Mouse (Mus musculus): ENCODE data around the gene Tex261. TPM values are rescaled to one million over a fixed set of nuclear protein-coding genes. Genes with fewer than 3 reads are reported as not detected.

Tex261 gene
- polyA plus RNA-seq (2014; fragmentation: Illumina TruSeq; extraction: RNeasy Lipid Tissue Mini Kit (QIAGEN cat#74804); ENCODE audit: insufficient read depth, low read depth, low replicate concordance) = 42.8 TPM

DNA sequence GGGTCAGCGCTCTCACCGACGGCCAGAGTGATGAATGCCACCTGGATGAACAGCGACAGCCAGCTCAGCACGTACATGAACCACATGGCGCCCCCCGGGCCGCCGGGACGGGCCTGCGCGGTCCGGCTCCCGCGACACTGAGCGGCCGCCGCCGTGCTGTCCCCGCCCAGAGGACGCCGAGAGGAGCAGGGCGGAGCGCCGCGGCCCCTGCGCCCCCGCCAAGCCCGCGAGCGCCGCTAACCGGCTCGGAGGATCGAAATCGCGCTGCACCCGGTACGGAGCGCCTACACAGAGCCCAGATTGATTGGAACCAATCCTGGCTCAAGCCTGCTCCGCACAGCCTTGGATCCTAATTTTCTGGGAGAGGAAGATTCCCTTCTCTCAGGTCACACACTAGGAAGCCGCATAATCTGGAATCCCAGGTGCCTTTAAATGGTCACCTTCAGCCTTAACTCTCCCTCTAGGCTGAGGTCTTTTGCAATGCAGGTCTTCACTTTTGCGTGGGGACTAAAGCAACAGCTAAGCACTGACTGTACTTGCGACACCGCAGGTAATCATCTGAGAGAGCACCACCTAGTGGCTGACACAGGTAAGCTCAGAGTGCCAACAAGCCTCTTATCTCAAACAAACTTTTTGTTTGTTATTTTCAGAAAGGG, at the start of gene Tex261:
Gene Tex261, minus strand, starts transcription at position 176 of the 656 bp plus-strand sequence.

GRCm38 (mm10) chr6:83794760-83795296, 19.2 kb upstream of the Tex261 start, which contains the start of gene Nagk:
Gene Nagk (plus strand): TSS chr6:83794982.

GRCm38 (mm10) chr6:83762344-83762743, 13.3 kb downstream of the Tex261 start, which contains the start of gene Ankrd53:
Gene Ankrd53 (plus strand): TSS chr6:83762644.

DNA sequence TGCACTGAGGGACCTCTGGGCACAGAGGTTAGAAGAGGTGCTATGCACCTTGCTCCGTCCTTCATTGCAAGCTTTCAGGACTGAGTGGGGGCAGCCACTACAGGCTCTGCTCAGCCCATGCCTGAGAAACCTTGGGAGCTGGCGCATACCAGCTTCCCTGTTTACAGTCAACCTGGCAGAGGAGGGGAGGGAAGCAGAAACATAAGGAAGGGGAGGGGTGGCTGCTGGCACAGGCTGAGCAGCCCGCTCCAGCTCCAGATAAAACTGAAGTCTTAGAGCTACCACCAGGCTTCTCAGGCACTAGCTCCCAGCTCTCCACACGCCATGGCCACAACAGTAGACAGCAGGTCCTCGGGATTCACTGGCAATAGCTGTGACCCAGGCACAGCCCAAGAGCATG, 32.9 kb downstream of the Tex261 start, which contains the start of gene Atp6v1b1:
Gene Atp6v1b1, plus strand, starts transcription at position 230 of the 400 bp plus-strand sequence.

Other genes with a start within 250 kb of the Tex261 start
- 55.9 TPM for gene Actg2, start 239.5 kb downstream of the Tex261 start, polyA plus RNA-seq (2014; fragmentation: Illumina TruSeq; extraction: RNeasy Lipid Tissue Mini Kit (QIAGEN cat#74804); ENCODE audit: insufficient read depth, low read depth, low replicate concordance)
- 15.3 TPM for gene Stambp, start 203.1 kb downstream of the Tex261 start, polyA plus RNA-seq (2014; fragmentation: Illumina TruSeq; extraction: RNeasy Lipid Tissue Mini Kit (QIAGEN cat#74804); ENCODE audit: insufficient read depth, low read depth, low replicate concordance)
- not detected for gene Clec4f, start 119.6 kb downstream of the Tex261 start, polyA plus RNA-seq (2014; fragmentation: Illumina TruSeq; extraction: RNeasy Lipid Tissue Mini Kit (QIAGEN cat#74804); ENCODE audit: insufficient read depth, low read depth, low replicate concordance)
- gene Cd207, start 98.0 kb downstream of the Tex261 start, polyA plus RNA-seq (2014; fragmentation: Illumina TruSeq; extraction: RNeasy Lipid Tissue Mini Kit (QIAGEN cat#74804); ENCODE audit: insufficient read depth, low read depth, low replicate concordance) = 1.4 TPM
- not detected for gene Vax2, start 64.5 kb downstream of the Tex261 start, polyA plus RNA-seq (2014; fragmentation: Illumina TruSeq; extraction: RNeasy Lipid Tissue Mini Kit (QIAGEN cat#74804); ENCODE audit: insufficient read depth, low read depth, low replicate concordance)
- gene Atp6v1b1, start 32.8 kb downstream of the Tex261 start, polyA plus RNA-seq (2014; fragmentation: Illumina TruSeq; extraction: RNeasy Lipid Tissue Mini Kit (QIAGEN cat#74804); ENCODE audit: insufficient read depth, low read depth, low replicate concordance) = 3.5 TPM
- not detected for gene Ankrd53, start 13.2 kb downstream of the Tex261 start, polyA plus RNA-seq (2014; fragmentation: Illumina TruSeq; extraction: RNeasy Lipid Tissue Mini Kit (QIAGEN cat#74804); ENCODE audit: insufficient read depth, low read depth, low replicate concordance)
- 45.1 TPM for gene Nagk, start 19.2 kb upstream of the Tex261 start, polyA plus RNA-seq (2014; fragmentation: Illumina TruSeq; extraction: RNeasy Lipid Tissue Mini Kit (QIAGEN cat#74804); ENCODE audit: insufficient read depth, low read depth, low replicate concordance)
- gene Paip2b, start 55.9 kb upstream of the Tex261 start, polyA plus RNA-seq (2014; fragmentation: Illumina TruSeq; extraction: RNeasy Lipid Tissue Mini Kit (QIAGEN cat#74804); ENCODE audit: insufficient read depth, low read depth, low replicate concordance) = 16.8 TPM
- gene Zfp638, start 91.3 kb upstream of the Tex261 start, polyA plus RNA-seq (2014; fragmentation: Illumina TruSeq; extraction: RNeasy Lipid Tissue Mini Kit (QIAGEN cat#74804); ENCODE audit: insufficient read depth, low read depth, low replicate concordance) = 36.5 TPM
- 6.5 TPM for gene Dysf, start 232.8 kb upstream of the Tex261 start, polyA plus RNA-seq (2014; fragmentation: Illumina TruSeq; extraction: RNeasy Lipid Tissue Mini Kit (QIAGEN cat#74804); ENCODE audit: insufficient read depth, low read depth, low replicate concordance)

Measured in lung, adult 10 weeks (tissue).